Mouse (Mus musculus) hindbrain, embryonic 11.5 days (tissue): ENCODE data around the gene Mob2. TPM values are rescaled to one million over a fixed set of nuclear protein-coding genes. Genes with fewer than 3 reads are reported as not detected.

Experiments used
- ATAC-seq: fragments of 200-750 bp; cut with Nextera tagmentation; 2 replicates; pipeline ENCODE4 v1.8.0; 2017; ENCODE audit warnings: mild to moderate bottlenecking, moderate TSS enrichment, moderate library complexity; ENCODE audit not compliant: low FRiP score
- DNase-seq: peaks from one replicate; pipeline ENCODE4 v3.0.0-alpha.2; 2015; ENCODE audit warnings: low spot score
- H3K27ac ChIP-seq: fragments of 300-500 bp; sonication (generic); 2 replicates; pipeline ENCODE4 v1.5.1; 2014; ENCODE audit warnings: mild to moderate bottlenecking, low read depth, low read length
- H3K27me3 ChIP-seq: fragments of 300-500 bp; sonication (generic); 2 replicates; pipeline ENCODE4 v1.6.1; 2014; ENCODE audit warnings: mild to moderate bottlenecking, low read length, moderate library complexity, mixed read lengths; ENCODE audit not compliant: control insufficient read depth, insufficient read depth
- H3K36me3 ChIP-seq: fragments of 300-500 bp; sonication (generic); 2 replicates; pipeline ENCODE4 v1.6.1; 2014; ENCODE audit warnings: mild to moderate bottlenecking, low read length, moderate library complexity, mixed read lengths; ENCODE audit not compliant: control insufficient read depth, insufficient read depth
- H3K4me1 ChIP-seq: fragments of 300-500 bp; sonication (generic); replicated peaks from 2 replicates; pipeline ENCODE4 v1.6.1; 2014; ENCODE audit warnings: low read length, mixed read lengths; ENCODE audit not compliant: control insufficient read depth, insufficient read depth
- H3K4me2 ChIP-seq: fragments of 300-500 bp; sonication (generic); replicated peaks from 2 replicates; pipeline ENCODE4 v1.6.1; 2014; ENCODE audit warnings: mild to moderate bottlenecking, low read depth, low read length
- H3K4me3 ChIP-seq: fragments of 300-500 bp; sonication (generic); 2 replicates; pipeline ENCODE4 v1.5.1; 2014; ENCODE audit warnings: low read depth, low read length
- H3K9ac ChIP-seq: fragments of 300-500 bp; sonication (generic); 2 replicates; pipeline ENCODE4 v1.6.1; 2014; ENCODE audit warnings: low read depth, low read length
- H3K9me3 ChIP-seq: fragments of 300-500 bp; sonication (generic); 2 replicates; pipeline ENCODE4 v1.6.1; 2016; ENCODE audit warnings: low read length; ENCODE audit not compliant: control insufficient read depth
- WGBS: fragments of 180-500 bp; shearing (Covaris S2); extraction: QIAGEN DNeasy Blood & Tissue Kit; methylation state at CpG from one replicate; pipeline ENCODE4 v1.1.7; 2014; 5-methylcytosine and 5-hydroxymethylcytosine counted together
- polyA plus RNA-seq: library from polyadenylated mRNA; unstranded; fragments of >200 nt; fragmentation: Nextera tagmentation; extraction: Ambion mirVana; gene quantifications from 2 replicates; pipeline ENCODE4 v1.2.1, GENCODE M21; 2014

Gene Mob2
- polyA plus RNA-seq, 1 experiment from 2014 or later = 53.3 TPM

- peak overlapping the region; percentile 93 for H3K4me2 ChIP-seq
- peaks cover 12% of the 10 kb centered on the region; the same call in 1 of the 2 replicates for H3K27me3 ChIP-seq
- DNase-seq (peak; percentile 54), ATAC-seq (no peak)
- 0 out of 2 replicates have a peak overlapping the region, but pooled peaks have one; percentile 24 for H3K27ac ChIP-seq
- no peaks in the 10 kb centered on the region for H3K36me3 ChIP-seq
- 5% methylated on average over 4 of the region's 4 CpGs for WGBS
- H3K4me3 ChIP-seq = peak overlapping the region; percentile 12; the same call in 1 of the 2 replicates
- H3K9ac ChIP-seq = peak overlapping the region; percentile 45
- H3K4me1 ChIP-seq = peaks cover 33% of the 10 kb centered on the region
- no peaks in the 10 kb centered on the region for H3K9me3 ChIP-seq
Measured at GRCm38 (mm10) chr7:142091848-142092247, 31.0 kb upstream of the Mob2 start.

GRCm38 (mm10) chr7:142089648-142090447, 29.0 kb upstream of the Mob2 start:
- no peak overlapping the region for H3K4me3 ChIP-seq
- no peaks in the 10 kb centered on the region for H3K9me3 ChIP-seq
- no peak overlapping the region for H3K9ac ChIP-seq
- 52% methylated on average over 17 of the region's 17 CpGs for WGBS
- H3K4me1 ChIP-seq = peaks cover 31% of the 10 kb centered on the region
- ATAC-seq (no peak), DNase-seq (no peak)
- H3K36me3 ChIP-seq = no peaks in the 10 kb centered on the region
- peak overlapping the region; percentile 92 for H3K27ac ChIP-seq
- H3K4me2 ChIP-seq = no peak overlapping the region
- H3K27me3 ChIP-seq = peaks cover 4% of the 10 kb centered on the region

GRCm38 (mm10) chr7:142088886-142089285, 28.0 kb upstream of the Mob2 start:
- H3K4me1 ChIP-seq = peaks cover 31% of the 10 kb centered on the region
- peak; percentile 82 for DNase-seq
- no peak overlapping the region for H3K9ac ChIP-seq
- H3K27ac ChIP-seq = peak overlapping the region; percentile 92
- H3K4me3 ChIP-seq = no peak overlapping the region
- H3K27me3 ChIP-seq = peaks cover 11% of the 10 kb centered on the region
- no peaks in the 10 kb centered on the region for H3K9me3 ChIP-seq
- H3K4me2 ChIP-seq = no peak overlapping the region; the same call in 1 of the 2 replicates
- no peaks in the 10 kb centered on the region for H3K36me3 ChIP-seq
- WGBS = 1% methylated on average over 5 of the region's 5 CpGs
- peak; percentile 89 for ATAC-seq

- ATAC-seq = no peak
- Histone ChIP-seq H3K9me3 (no peaks in the 10 kb centered on the region), H3K27me3 (peaks cover 25% of the 10 kb centered on the region), H3K4me1 (peaks cover 22% of the 10 kb centered on the region), H3K27ac (no peak overlapping the region), H3K4me2 (no peak overlapping the region), H3K36me3 (no peaks in the 10 kb centered on the region), H3K9ac (no peak overlapping the region), H3K4me3 (no peak overlapping the region)
- 91% methylated on average over 1 of the region's 1 CpGs for WGBS
- no peak for DNase-seq
Measured at GRCm38 (mm10) chr7:142087069-142087652, 26.3 kb upstream of the Mob2 start.

GRCm38 (mm10) chr7:142086159-142086905, 25.5 kb upstream of the Mob2 start:
- H3K4me2 ChIP-seq = no peak overlapping the region
- H3K9ac ChIP-seq = no peak overlapping the region
- no peak for DNase-seq
- H3K27ac ChIP-seq = no peak overlapping the region
- ATAC-seq = no peak
- H3K4me1 ChIP-seq = peaks cover 21% of the 10 kb centered on the region
- H3K27me3 ChIP-seq = peaks cover 27% of the 10 kb centered on the region
- H3K36me3 ChIP-seq = no peaks in the 10 kb centered on the region
- H3K9me3 ChIP-seq = no peaks in the 10 kb centered on the region
- WGBS = 88% methylated on average over 4 of the region's 4 CpGs
- H3K4me3 ChIP-seq = no peak overlapping the region

- ATAC-seq = no peak
- Histone ChIP-seq H3K9me3 (no peaks in the 10 kb centered on the region), H3K4me2 (no peak overlapping the region), H3K9ac (no peak overlapping the region), H3K4me1 (peaks cover 17% of the 10 kb centered on the region), H3K27ac (no peak overlapping the region), H3K4me3 (no peak overlapping the region), H3K27me3 (peaks cover 31% of the 10 kb centered on the region), H3K36me3 (no peaks in the 10 kb centered on the region)
- 61% methylated on average over 3 of the region's 3 CpGs for WGBS
- no peak for DNase-seq
Measured at GRCm38 (mm10) chr7:142084820-142085219, 24.0 kb upstream of the Mob2 start.

- H3K9ac ChIP-seq = no peak overlapping the region
- peaks cover 13% of the 10 kb centered on the region for H3K4me1 ChIP-seq
- no peak overlapping the region for H3K27ac ChIP-seq
- H3K4me2 ChIP-seq = no peak overlapping the region
- no peak for ATAC-seq
- no peaks in the 10 kb centered on the region for H3K9me3 ChIP-seq
- DNase-seq = no peak
- H3K36me3 ChIP-seq = no peaks in the 10 kb centered on the region
- no peak overlapping the region for H3K4me3 ChIP-seq
- 30% methylated on average over 5 of the region's 5 CpGs for WGBS
- H3K27me3 ChIP-seq = peaks cover 31% of the 10 kb centered on the region
Measured at GRCm38 (mm10) chr7:142084395-142084794, 23.5 kb upstream of the Mob2 start.

GRCm38 (mm10) chr7:142083588-142084317, 22.9 kb upstream of the Mob2 start:
- no peak for ATAC-seq
- H3K27ac ChIP-seq = no peak overlapping the region
- no peak overlapping the region for H3K4me2 ChIP-seq
- no peaks in the 10 kb centered on the region for H3K36me3 ChIP-seq
- peaks cover 8% of the 10 kb centered on the region for H3K4me1 ChIP-seq
- H3K9ac ChIP-seq = no peak overlapping the region
- no peak overlapping the region for H3K4me3 ChIP-seq
- H3K9me3 ChIP-seq = no peaks in the 10 kb centered on the region
- peaks cover 31% of the 10 kb centered on the region for H3K27me3 ChIP-seq
- 34% methylated on average over 12 of the region's 12 CpGs for WGBS
- DNase-seq = no peak
